Mouse (Mus musculus) neural tube, embryonic 14.5 days (tissue): ENCODE measurements around the gene Adamts18. TPM values are rescaled to one million over a fixed set of nuclear protein-coding genes. Genes with fewer than 3 reads are reported as not detected.

Source experiments
- ATAC-seq: fragments of 200-750 bp; cut with Nextera tagmentation; 2 replicates; pipeline ENCODE4 v1.8.0; 2017; ENCODE audit warnings: low read depth, mild to moderate bottlenecking, moderate TSS enrichment, moderate library complexity
- H3K27ac ChIP-seq: fragments of 300-500 bp; sonication (generic); 2 replicates; pipeline ENCODE4 v1.5.1; 2014; ENCODE audit warnings: low read depth, mild to moderate bottlenecking, control low read depth, low read length, moderate library complexity, mixed read lengths
- H3K27me3 ChIP-seq: fragments of 300-500 bp; sonication (generic); 2 replicates; pipeline ENCODE4 v1.6.1; 2014; ENCODE audit warnings: low read length; ENCODE audit not compliant: control insufficient read depth, insufficient read depth
- H3K36me3 ChIP-seq: fragments of 300-500 bp; sonication (generic); 2 replicates; pipeline ENCODE4 v1.6.1; 2014; ENCODE audit warnings: low read length, mixed read lengths; ENCODE audit not compliant: control insufficient read depth, insufficient read depth
- H3K4me1 ChIP-seq: fragments of 300-500 bp; sonication (generic); 2 replicates; pipeline ENCODE4 v1.6.1; 2014; ENCODE audit warnings: low read length; ENCODE audit not compliant: control insufficient read depth, insufficient read depth
- H3K4me2 ChIP-seq: fragments of 300-500 bp; sonication (generic); 2 replicates; pipeline ENCODE4 v1.6.1; 2014; ENCODE audit warnings: mild to moderate bottlenecking, low read depth, low read length, control low read depth
- H3K4me3 ChIP-seq: fragments of 300-500 bp; sonication (generic); 2 replicates; pipeline ENCODE4 v1.5.1; 2014; ENCODE audit warnings: low read depth, low read length, control low read depth, mixed read lengths
- H3K9ac ChIP-seq: fragments of 300-500 bp; sonication (generic); replicated peaks from 2 replicates; pipeline ENCODE4 v1.6.1; 2014; ENCODE audit warnings: low read depth, mild to moderate bottlenecking, control low read depth, low read length, mixed read lengths
- H3K9me3 ChIP-seq: fragments of 300-500 bp; sonication (generic); 2 replicates; pipeline ENCODE4 v1.6.1; 2016; ENCODE audit warnings: low read length; ENCODE audit not compliant: control insufficient read depth
- WGBS: fragments of 180-500 bp; shearing (Covaris S2); extraction: QIAGEN DNeasy Blood & Tissue Kit; methylation state at CpG from one replicate; pipeline ENCODE4 v1.1.7; 2014; 5-methylcytosine and 5-hydroxymethylcytosine counted together
- polyA plus RNA-seq: library from polyadenylated mRNA; unstranded; fragments of >200 nt; fragmentation: Nextera tagmentation; extraction: Ambion mirVana; gene quantifications from 2 replicates; pipeline ENCODE4 v1.2.1, GENCODE M21; 2014

The Adamts18 gene
- polyA plus RNA-seq, 1 experiment from 2014 or later = 3.5 TPM

DNA sequence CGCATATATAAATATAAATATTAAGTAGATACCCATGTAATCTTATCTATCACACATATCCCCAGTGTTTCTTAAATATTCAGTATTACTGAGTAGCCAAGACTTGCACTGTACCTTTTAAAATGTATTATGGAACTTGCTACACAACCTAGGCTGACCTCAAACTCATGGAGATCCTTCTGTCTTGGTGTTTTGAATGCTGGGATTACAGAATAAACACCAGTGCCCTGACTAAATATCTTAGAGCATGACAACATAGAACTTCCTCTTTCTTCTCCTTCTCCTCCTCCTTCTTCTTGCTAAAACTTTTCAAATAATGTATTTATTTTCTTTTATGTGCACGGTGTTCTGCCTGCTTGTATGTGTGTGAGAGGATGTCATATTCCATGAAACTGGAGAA is 95.4 kb downstream of the Adamts18 start:
- Histone ChIP-seq H3K27me3 (no peaks in the 10 kb centered on the region), H3K4me2 (no peak overlapping the region), H3K4me3 (no peak overlapping the region), H3K27ac (no peak overlapping the region), H3K9me3 (no peaks in the 10 kb centered on the region), H3K4me1 (no peaks in the 10 kb centered on the region), H3K9ac (no peak overlapping the region), H3K36me3 (no peaks in the 10 kb centered on the region)
- ATAC-seq = no peak
- WGBS = 92% methylated on average over 2 of the region's 2 CpGs

GRCm38 (mm10) chr8:113752349-113752748 is 96.2 kb downstream of the Adamts18 start:
- H3K27ac ChIP-seq = no peak overlapping the region
- no peaks in the 10 kb centered on the region for H3K4me1 ChIP-seq
- no peak for ATAC-seq
- 91% methylated on average over 3 of the region's 3 CpGs for WGBS
- no peak overlapping the region for H3K9ac ChIP-seq
- no peaks in the 10 kb centered on the region for H3K36me3 ChIP-seq
- H3K9me3 ChIP-seq = no peaks in the 10 kb centered on the region
- H3K4me3 ChIP-seq = no peak overlapping the region
- H3K27me3 ChIP-seq = no peaks in the 10 kb centered on the region
- H3K4me2 ChIP-seq = no peak overlapping the region

- Histone ChIP-seq H3K4me1 (no peaks in the 10 kb centered on the region), H3K9me3 (no peaks in the 10 kb centered on the region), H3K4me3 (no peak overlapping the region), H3K27me3 (no peaks in the 10 kb centered on the region), H3K9ac (no peak overlapping the region), H3K36me3 (no peaks in the 10 kb centered on the region), H3K4me2 (no peak overlapping the region), H3K27ac (no peak overlapping the region)
- WGBS = 88% methylated on average over 9 of the region's 9 CpGs
- ATAC-seq = no peak
These were observed 113.0 kb downstream of the Adamts18 start for GRCm38 (mm10) chr8:113735496-113736060.

DNA sequence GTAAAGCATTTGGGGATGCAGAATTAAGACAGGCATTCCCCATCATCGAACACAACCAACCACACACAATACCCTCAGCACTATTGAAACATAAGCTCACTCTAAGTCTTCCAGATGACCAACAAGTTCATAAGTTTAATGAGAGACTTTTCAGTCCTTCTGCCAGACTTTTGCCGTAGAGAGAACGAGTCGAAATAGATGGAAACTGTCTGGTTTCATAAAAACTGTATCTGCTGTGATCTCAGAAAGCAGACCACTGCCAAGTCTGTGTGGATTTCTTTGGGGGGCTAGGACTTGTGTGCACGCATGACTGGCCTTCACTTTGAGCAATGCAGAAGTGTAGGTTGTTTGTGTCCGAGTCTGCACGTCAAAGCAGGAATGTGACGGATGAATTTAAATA is 123.2 kb downstream of the Adamts18 start:
- WGBS = 84% methylated on average over 8 of the region's 8 CpGs

DNA sequence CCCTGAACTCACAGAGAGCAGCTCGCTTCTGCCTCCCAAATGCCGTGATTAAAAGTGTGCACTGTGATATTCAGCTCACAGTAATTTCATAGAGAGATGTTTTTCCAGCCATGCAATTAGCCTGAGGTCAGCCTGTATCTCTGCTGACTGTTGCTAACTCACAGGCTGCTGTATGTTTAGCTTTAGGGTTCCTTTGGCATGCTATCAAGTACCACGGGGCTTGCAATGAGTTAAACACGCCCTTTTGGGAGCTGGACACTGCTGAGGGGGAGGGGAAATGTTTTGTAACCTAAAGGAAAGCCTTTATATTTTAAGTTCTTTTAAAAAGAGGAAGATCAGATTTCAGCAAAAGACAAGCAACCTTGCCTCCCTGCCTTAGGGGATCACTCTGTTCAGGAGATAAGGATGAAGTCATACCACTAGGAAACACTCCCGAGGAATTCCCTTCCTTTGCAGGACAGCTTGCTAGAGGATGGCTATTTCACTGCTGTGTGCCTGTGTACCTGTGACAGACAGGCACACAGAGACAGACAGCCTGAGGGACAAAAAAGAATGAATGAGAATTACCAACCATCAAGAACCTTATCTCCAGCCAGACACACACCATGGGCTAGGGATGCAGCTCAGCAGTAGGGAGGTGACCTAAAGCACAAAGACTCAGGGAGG is 124.5 kb downstream of the Adamts18 start:
- no peak for ATAC-seq
- no peak overlapping the region for H3K4me3 ChIP-seq
- no peaks in the 10 kb centered on the region for H3K9me3 ChIP-seq
- H3K9ac ChIP-seq = no peak overlapping the region
- 60% methylated on average over 5 of the region's 5 CpGs for WGBS
- no peaks in the 10 kb centered on the region; the same call in 1 of the 2 replicates for H3K4me1 ChIP-seq
- H3K4me2 ChIP-seq = no peak overlapping the region
- H3K36me3 ChIP-seq = no peaks in the 10 kb centered on the region
- H3K27me3 ChIP-seq = no peaks in the 10 kb centered on the region
- no peak overlapping the region for H3K27ac ChIP-seq

More for the DNA sequence above, 123.2 kb downstream of the Adamts18 start:
- no peak for ATAC-seq
- H3K4me2 ChIP-seq = no peak overlapping the region
- H3K9ac ChIP-seq = no peak overlapping the region
- H3K27ac ChIP-seq = no peak overlapping the region
- no peaks in the 10 kb centered on the region for H3K36me3 ChIP-seq
- H3K9me3 ChIP-seq = no peaks in the 10 kb centered on the region
- H3K27me3 ChIP-seq = no peaks in the 10 kb centered on the region
- no peaks in the 10 kb centered on the region; the same call in 1 of the 2 replicates for H3K4me1 ChIP-seq
- H3K4me3 ChIP-seq = no peak overlapping the region

DNA sequence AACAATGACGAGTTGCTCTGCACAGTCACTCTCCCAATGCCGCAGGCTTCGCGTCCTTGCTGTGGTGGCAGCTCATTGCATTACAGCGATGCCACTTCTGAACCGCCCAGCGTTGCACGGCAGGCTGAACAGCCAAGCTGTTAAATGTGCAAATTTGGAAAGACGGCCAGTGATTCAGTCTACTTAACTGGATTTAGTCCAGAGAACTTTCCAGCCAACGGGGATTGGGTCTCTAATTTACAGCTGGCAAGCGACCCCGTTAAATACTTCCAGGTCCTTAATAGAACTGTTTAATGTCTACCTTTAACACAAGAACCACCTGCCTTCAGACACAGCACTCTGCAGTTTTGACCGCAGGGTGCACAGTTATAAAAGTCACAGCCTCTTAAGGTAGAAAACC is 127.1 kb downstream of the Adamts18 start:
- ATAC-seq = no peak
- no peaks in the 10 kb centered on the region for H3K27me3 ChIP-seq
- H3K9me3 ChIP-seq = no peaks in the 10 kb centered on the region
- no peaks in the 10 kb centered on the region; the same call in 1 of the 2 replicates for H3K4me1 ChIP-seq
- WGBS = 41% methylated on average over 13 of the region's 13 CpGs
- no peak overlapping the region for H3K4me2 ChIP-seq
- no peaks in the 10 kb centered on the region for H3K36me3 ChIP-seq
- no peak overlapping the region for H3K9ac ChIP-seq
- no peak overlapping the region for H3K4me3 ChIP-seq
- H3K27ac ChIP-seq = no peak overlapping the region

DNA sequence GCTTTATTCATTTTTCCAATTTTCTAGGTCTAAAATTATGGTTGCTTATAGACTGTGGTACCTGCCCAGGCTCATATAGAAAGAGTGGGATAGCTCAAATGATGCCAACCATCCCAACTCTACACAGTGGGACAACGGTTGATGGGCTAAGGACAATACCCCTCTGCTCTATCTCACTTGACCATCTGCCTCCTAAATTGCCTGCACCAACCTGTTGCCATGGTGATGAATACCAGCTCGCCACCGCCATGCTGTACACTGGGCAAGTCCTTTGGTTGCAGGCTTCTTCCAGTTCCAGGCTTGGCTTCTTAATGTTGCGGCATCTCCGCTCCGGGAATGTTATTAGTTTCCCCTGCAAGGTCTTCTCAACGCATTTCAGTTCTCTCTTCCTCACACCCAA is 143.6 kb downstream of the Adamts18 start:
- Histone ChIP-seq H3K9me3 (no peaks in the 10 kb centered on the region), H3K9ac (no peak overlapping the region), H3K4me1 (no peaks in the 10 kb centered on the region), H3K36me3 (no peaks in the 10 kb centered on the region), H3K4me2 (no peak overlapping the region), H3K27me3 (no peaks in the 10 kb centered on the region), H3K4me3 (no peak overlapping the region), H3K27ac (no peak overlapping the region)
- 29% methylated on average over 7 of the region's 7 CpGs for WGBS
- ATAC-seq = no peak

DNA sequence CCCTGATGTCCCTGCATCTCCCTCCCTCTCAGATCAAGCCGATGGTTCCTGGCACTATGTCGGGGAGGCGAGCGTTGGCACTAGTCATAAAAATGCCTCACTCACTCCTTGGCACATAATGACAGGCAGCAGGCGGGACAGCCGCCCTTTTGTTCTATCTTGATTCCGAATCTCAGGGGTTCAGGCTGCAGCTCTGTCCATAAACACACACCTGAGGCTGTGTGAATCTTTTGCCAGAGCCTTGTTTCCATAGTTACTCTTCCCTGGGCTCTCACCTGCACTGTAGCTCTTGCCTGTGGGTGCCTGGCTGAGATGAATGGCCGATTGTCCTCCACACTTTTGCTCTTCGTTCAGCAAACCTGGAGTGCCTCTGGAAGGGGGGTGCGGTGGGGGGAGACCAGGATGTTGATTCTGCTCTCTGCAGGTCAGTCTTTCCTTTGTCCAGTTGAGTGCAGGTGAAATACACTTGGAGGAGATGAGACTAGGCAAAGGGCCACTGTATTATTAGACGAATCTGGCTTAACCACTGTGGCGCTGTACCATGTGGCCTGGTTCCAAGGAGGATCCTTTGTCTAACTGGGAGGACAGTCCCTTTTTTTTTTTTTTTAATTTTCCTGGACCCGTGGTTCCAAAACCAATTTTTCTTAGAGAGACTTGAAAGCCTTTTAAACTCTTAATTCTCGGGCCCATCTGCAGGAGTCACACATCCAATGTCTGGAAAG is 156.8 kb downstream of the Adamts18 start:
- H3K9ac ChIP-seq = no peak overlapping the region
- H3K4me3 ChIP-seq = no peak overlapping the region
- H3K9me3 ChIP-seq = no peaks in the 10 kb centered on the region
- 0 out of 2 replicates have a peak overlapping the region, but pooled peaks have one; percentile 41 for H3K27ac ChIP-seq
- H3K4me2 ChIP-seq = no peak overlapping the region
- ATAC-seq = peak; percentile 60; the same call in 1 of the 2 replicates
- WGBS = 38% methylated on average over 14 of the region's 14 CpGs
- no peaks in the 10 kb centered on the region for H3K36me3 ChIP-seq
- peaks cover 2% of the 10 kb centered on the region; the same call in 1 of the 2 replicates for H3K4me1 ChIP-seq
- H3K27me3 ChIP-seq = no peaks in the 10 kb centered on the region

GRCm38 (mm10) chr8:113688543-113688915 is 160.0 kb downstream of the Adamts18 start:
- Histone ChIP-seq H3K36me3 (no peaks in the 10 kb centered on the region), H3K9ac (no peak overlapping the region), H3K27ac (no peak overlapping the region), H3K4me2 (no peak overlapping the region), H3K9me3 (no peaks in the 10 kb centered on the region), H3K4me3 (no peak overlapping the region), H3K4me1 (peaks cover 2% of the 10 kb centered on the region; the same call in 1 of the 2 replicates), H3K27me3 (no peaks in the 10 kb centered on the region)
- ATAC-seq = no peak
- WGBS = 70% methylated on average over 8 of the region's 8 CpGs
